Mouse (Mus musculus) frontal cortex, adult 2 months (tissue): ENCODE measurements around the gene Lpcat2. TPM values are rescaled to one million over a fixed set of nuclear protein-coding genes. Genes with fewer than 3 reads are reported as not detected.

Experiments used
- DNase-seq, 2 experiments: peaks; one replicate each; pipeline ENCODE4 v3.0.0; 2022; ENCODE audit warnings: low spot score in 1 of 2; ENCODE audit errors: extremely low spot score in 1 of 2
- polyA plus RNA-seq: library from polyadenylated mRNA; depleted of rRNA; stranded (reverse); fragments of >200 nt; gene quantifications from 2 replicates; pipeline ENCODE4 v1.2.3, GENCODE M21; 2012; rRNA removed

The Lpcat2 gene
- polyA plus RNA-seq, 1 experiment, result 17.2 TPM

- DNase-seq, result no peak
These were observed 48.5 kb downstream of the Lpcat2 start for GRCm38 (mm10) chr8:92903488-92904135.

DNA sequence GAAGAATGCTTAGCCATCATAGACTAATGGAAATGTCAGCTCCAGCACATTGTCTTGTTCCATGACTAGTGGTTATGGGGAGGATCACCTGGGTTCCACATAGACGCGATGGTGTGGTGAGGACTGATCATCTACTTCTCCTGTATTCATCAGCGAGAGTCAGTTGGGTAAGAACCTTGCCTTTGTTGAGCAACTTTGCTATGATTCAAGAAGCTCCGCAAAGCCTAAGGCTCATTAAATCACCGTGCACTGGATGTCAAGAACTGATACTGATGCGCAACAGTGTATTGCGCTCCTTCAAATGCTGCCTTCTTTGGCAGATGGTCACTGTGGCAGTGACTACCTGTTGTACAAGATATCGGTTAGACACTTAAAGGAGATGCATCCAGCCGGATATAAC lies 51.4 kb downstream of the Lpcat2 start:
- DNase-seq, result no peak

DNA sequence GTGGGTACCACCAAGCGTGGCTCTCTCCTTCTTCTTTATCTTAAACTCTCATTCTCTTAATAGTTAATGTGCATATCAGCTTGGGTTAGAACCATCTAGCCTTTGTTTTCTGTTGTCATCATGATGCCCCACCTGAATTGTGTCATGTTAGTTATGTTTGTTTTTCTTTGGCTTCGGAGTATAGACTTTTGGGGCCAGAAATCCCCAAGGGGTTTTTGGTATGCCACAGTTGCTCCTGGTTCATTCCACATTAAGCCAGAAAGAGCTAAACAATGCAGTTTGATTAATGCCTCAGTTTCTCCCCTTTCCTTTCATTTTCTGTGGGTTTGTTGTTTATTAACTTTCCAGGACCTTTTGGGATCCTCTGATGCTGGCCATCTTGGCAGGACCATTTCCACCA lies 53.3 kb downstream of the Lpcat2 start:
- no peak for DNase-seq

DNA sequence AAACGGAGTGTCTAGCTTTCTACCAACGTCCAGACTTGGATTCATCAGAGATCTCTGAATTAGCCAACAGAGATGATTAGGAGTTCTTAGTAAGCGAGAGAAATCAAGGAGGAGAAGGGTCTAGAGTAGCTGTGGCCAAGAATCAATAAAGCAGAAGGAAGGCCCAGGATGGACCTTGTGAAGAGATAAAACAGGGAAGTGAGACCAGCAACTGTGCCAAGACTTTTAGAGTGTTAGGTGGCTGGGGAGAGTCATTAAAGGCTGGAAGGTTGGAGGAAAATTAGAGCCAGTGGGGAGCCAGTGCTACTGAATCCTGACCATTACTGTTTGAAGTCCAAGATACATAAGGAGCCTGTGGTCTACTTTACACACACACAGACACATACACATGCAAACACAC lies 56.3 kb downstream of the Lpcat2 start:
- no peak for DNase-seq

GRCm38 (mm10) chr8:92913396-92913795 lies 58.3 kb downstream of the Lpcat2 start:
- DNase-seq, result no peak

GRCm38 (mm10) chr8:92916082-92916481 lies 60.9 kb downstream of the Lpcat2 start:
- no peak for DNase-seq

- no peak for DNase-seq
These were observed 66.6 kb downstream of the Lpcat2 start for GRCm38 (mm10) chr8:92921768-92922167.

GRCm38 (mm10) chr8:92928986-92929385 lies 73.8 kb downstream of the Lpcat2 start:
- no peak for DNase-seq

DNA sequence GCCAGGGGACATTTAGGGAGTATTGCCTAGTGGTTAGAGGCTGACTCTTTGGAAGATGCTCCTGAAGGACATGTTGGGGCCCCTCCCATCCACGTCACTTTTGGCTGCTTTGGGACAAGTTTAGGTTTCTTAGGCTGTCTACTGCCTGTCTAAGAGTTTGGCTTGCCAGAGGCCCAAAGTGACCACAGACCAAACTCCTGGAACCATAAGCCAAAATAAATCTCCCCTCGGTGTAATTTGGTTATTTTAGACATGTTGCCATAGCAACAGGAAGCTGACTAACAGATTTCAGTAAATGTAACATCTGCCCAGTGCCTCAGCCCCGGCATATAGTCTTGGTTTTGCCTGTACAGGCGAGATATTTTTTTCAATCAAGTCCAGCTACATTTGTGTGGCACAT lies 82.9 kb downstream of the Lpcat2 start:
- no peak for DNase-seq

DNA sequence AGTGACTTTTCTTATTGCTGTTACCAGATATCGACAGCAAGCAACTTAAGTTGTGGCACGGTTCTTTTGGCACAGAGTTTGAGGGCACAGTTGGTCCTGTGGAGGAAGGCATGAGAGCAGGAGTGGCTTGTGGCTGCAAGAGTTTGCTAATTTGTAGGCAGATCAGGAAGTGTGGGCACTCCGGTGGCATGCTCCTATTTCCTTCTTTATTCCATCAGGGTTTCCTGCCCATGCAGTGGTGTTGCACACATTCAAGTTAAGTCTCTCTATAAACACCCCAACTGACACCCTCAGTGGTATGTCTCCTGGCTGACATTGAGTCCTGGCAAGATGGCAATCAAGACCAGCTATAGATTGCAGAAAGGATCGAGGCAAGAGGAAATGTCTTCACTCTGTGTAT lies 93.9 kb downstream of the Lpcat2 start:
- DNase-seq, result no peak

- DNase-seq, result no peak
These were observed 95.7 kb downstream of the Lpcat2 start for GRCm38 (mm10) chr8:92950639-92951371.

- no peak for DNase-seq
These were observed 98.9 kb downstream of the Lpcat2 start for GRCm38 (mm10) chr8:92954044-92954443.

GRCm38 (mm10) chr8:92959779-92960178 lies 104.6 kb downstream of the Lpcat2 start, which contains the start of gene Slc6a2:
Gene Slc6a2, plus strand, starts transcription at chr8:92960079.
- DNase-seq, result no peak

DNA sequence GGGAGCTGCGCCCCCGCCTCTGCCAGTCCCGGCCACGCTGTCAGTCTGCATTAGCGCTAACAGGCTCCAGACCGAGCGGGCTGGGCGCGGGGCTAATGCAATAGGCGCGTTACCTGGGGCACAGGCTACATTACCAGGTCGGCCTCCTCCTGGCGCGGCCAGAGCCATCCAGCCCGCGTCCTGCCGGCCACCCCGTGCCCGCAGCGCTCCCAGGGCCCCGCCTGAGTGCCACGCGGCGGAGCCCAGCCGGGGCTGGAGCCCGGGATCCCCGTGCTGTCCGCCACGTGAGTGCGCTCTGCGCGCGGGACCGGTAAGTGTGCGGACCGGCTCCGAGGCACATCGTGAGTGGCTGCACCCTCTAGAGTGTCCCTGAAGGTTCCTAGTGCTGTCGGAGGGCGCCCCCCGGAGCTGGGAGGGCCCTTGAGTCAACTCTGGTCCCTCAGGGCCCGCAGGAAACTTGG lies 105.3 kb downstream of the Lpcat2 start:
- no peak for DNase-seq

GRCm38 (mm10) chr8:92961088-92961487 lies 105.9 kb downstream of the Lpcat2 start:
- DNase-seq, result no peak

DNA sequence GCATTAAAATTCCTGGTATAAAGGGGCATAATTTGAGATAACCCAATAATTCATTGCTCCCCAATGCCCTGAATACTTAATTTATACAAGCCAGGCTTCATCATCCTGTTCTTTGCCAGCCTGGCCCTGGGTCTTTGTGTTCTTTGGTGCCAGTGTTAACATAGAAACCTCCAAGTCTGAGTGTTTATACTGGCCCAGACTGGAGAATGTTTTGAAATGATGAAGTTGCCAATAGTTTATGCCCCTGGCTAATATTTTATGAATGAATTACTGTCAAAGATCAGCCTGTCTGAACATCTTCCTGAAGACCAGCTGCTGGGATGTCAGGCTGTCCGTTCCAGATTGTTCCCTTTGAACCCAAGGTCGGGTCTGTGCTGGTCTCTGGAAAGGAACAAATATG lies 109.4 kb downstream of the Lpcat2 start:
- DNase-seq, result no peak

Other genes with a start within 250 kb of the Lpcat2 start
- 0.13 and 0.18 TPM in 2 replicates for gene Irx6, start 181.1 kb upstream of the Lpcat2 start, polyA plus RNA-seq
- 2.4 and 2.8 TPM in 2 replicates for gene Mmp2, start 28.0 kb upstream of the Lpcat2 start, polyA plus RNA-seq
- 0.64 and 0.76 TPM in 2 replicates for gene Capns2, start 46.1 kb downstream of the Lpcat2 start, polyA plus RNA-seq
- gene Slc6a2, start 104.7 kb downstream of the Lpcat2 start, polyA plus RNA-seq, result 0.02 and 0.08 TPM in 2 replicates
- 0.04 TPM in 2 replicates for gene Ces1a, start 192.9 kb downstream of the Lpcat2 start, polyA plus RNA-seq
- not detected in 2 replicates for gene Ces1b, start 224.7 kb downstream of the Lpcat2 start, polyA plus RNA-seq